Comparison of ENCODE assay signal across 9 mouse cellular contexts in genomic region chr1:157439973-157440641, GRCm38 (mm10). TPM values are rescaled to one million over a fixed set of nuclear protein-coding genes. Genes with fewer than 3 reads are reported as not detected.
DNase-seq lines count a peak whose midpoint lies in the region; ATAC-seq and TF ChIP-seq lines count a peak whose summit lies in the region.
"Had no signal": no experiment of that assay in that cellular context is flagged by ENCODE, and none has a peak within 500 bp of the region (broad histone marks: within the 10 kb centered on the region; RNA-seq: fewer than 3 reads in every experiment).

No protein-coding gene starts in this region.

- no peak overlapping the region for H3K27ac ChIP-seq in ES-E14 (ENCODE audit: insufficient read depth, low read depth, low read length, poor library complexity, severe bottlenecking)
- peak overlapping the region; percentile 74 for H3K27ac ChIP-seq in forebrain, embryonic 15.5 days (replicated peaks)
- peak overlapping the region; percentile 81 for H3K27ac ChIP-seq in midbrain, embryonic 12.5 days (replicated peaks)

- 3% methylated on average over 14 of the region's 14 CpGs for WGBS in forebrain, embryonic 15.5 days
- under 1% methylated on average over 14 of the region's 14 CpGs for WGBS in midbrain, embryonic 12.5 days

- no peaks in the 10 kb centered on the region for H3K27me3 ChIP-seq in forebrain, embryonic 15.5 days
- no peaks in the 10 kb centered on the region for H3K27me3 ChIP-seq in midbrain, embryonic 12.5 days

- H3K4me3 ChIP-seq in ES-E14 (ENCODE audit: insufficient read depth in 1 of 2, low read depth in 1 of 2, low read length in 2 of 2, poor library complexity in 1 of 2, severe bottlenecking in 1 of 2), result peak overlapping the region; percentile 3 to 52; a peak in 2 of 4 replicates
- no peak overlapping the region for H3K4me3 ChIP-seq in forebrain, embryonic 15.5 days
- peak overlapping the region; percentile 21 for H3K4me3 ChIP-seq in midbrain, embryonic 12.5 days

- peak; percentile 74 for ATAC-seq in forebrain, embryonic 15.5 days (replicated peaks)
- peak; percentile 93 for ATAC-seq in midbrain, embryonic 12.5 days (ENCODE audit: low FRiP score, low read depth)

- peak; percentile 90 for DNase-seq in heart, adult 11 months
- no peak for DNase-seq in heart, postnatal 10 days
- no peak for DNase-seq in ES-E14 (ENCODE audit: low read depth, low spot score)
- no peak for DNase-seq in frontal cortex, adult 2 months (ENCODE audit: extremely low spot score in 1 of 2, low spot score in 1 of 2)
- DNase-seq in gastrocnemius, postnatal 25 days, result no peak
- DNase-seq in natural killer cell, adult 2 months (ENCODE audit: low spot score in 2 of 2), result no peak
- DNase-seq: kidney, adult 11 months had no signal

- 0 out of 2 replicates have a peak overlapping the region, but pooled peaks have one; percentile 15 for H3K9ac ChIP-seq in ES-E14 (ENCODE audit: insufficient read depth, low read depth, low read length, poor library complexity, severe bottlenecking)
- H3K9ac ChIP-seq in forebrain, embryonic 15.5 days (replicated peaks), result no peak overlapping the region
- H3K9ac ChIP-seq in midbrain, embryonic 12.5 days (replicated peaks), result no peak overlapping the region

- in situ Hi-C loops in ES-E14 (cut with MboI; ENCODE audit: low sequenced_read_pairs in 2 of 2, unreplicated experiment in 2 of 2), result no loop called here

- no peaks in the 10 kb centered on the region for H3K36me3 ChIP-seq in ES-E14 (ENCODE audit: control insufficient read depth, insufficient read depth, low read length, poor library complexity, severe bottlenecking)
- no peaks in the 10 kb centered on the region for H3K36me3 ChIP-seq in forebrain, embryonic 15.5 days
- H3K36me3 ChIP-seq in midbrain, embryonic 12.5 days, result no peaks in the 10 kb centered on the region

- peaks cover 11 to 16% of the 10 kb centered on the region in 2 experiments; a peak in 3 of 4 replicates for H3K4me1 ChIP-seq in ES-E14 (ENCODE audit: control insufficient read depth in 2 of 2, insufficient read depth in 2 of 2, low read length in 2 of 2, poor library complexity in 1 of 2)
- H3K4me1 ChIP-seq in forebrain, embryonic 15.5 days, result peaks cover 42% of the 10 kb centered on the region
- H3K4me1 ChIP-seq in midbrain, embryonic 12.5 days, result peaks cover 51% of the 10 kb centered on the region

- no peaks in the 10 kb centered on the region for H3K9me3 ChIP-seq in ES-E14 (ENCODE audit: control insufficient read depth, insufficient read depth, low read depth, low read length)
- H3K9me3 ChIP-seq in forebrain, embryonic 15.5 days, result no peaks in the 10 kb centered on the region
- no peaks in the 10 kb centered on the region for H3K9me3 ChIP-seq in midbrain, embryonic 12.5 days

- peak overlapping the region; percentile 25; the same call in 1 of the 2 replicates for H3K4me2 ChIP-seq in forebrain, embryonic 15.5 days (replicated peaks)
- peak overlapping the region; percentile 47 for H3K4me2 ChIP-seq in midbrain, embryonic 12.5 days (replicated peaks)

- intact Hi-C loops in heart, postnatal 10 days (cut with DNase I), result no loop called here

TF ChIP-seq in ES-E14, 5 proteins besides CTCF, POLR2A, EP300 and RAD21:
- no peak for TF ChIP-seq ZC3H11A (IDR thresholded peaks at IDR 0.05; ENCODE audit: borderline replicate concordance, low read depth, low read length)

RNA-seq across cellular contexts. Expression of gene Cryzl2, which starts 18.3 kb away (rescaled TPM):
- total RNA-seq in heart, postnatal 10 days (2021), result 10 to 100 TPM; 15.4 to 17.4 TPM
- 4.5 and 6.9 TPM in 2 replicates for total RNA-seq in ES-E14 (2012; rRNA removed)
- 5.2 and 6.4 TPM in 2 replicates for polyA plus RNA-seq in forebrain, embryonic 15.5 days (2015; fragmentation: Nextera tagmentation; extraction: Ambion mirVana)
- 7.5 and 8.2 TPM in 2 replicates for polyA plus RNA-seq in midbrain, embryonic 12.5 days (2016; fragmentation: Nextera tagmentation; extraction: Ambion mirVana)
- polyA plus RNA-seq in frontal cortex, adult 2 months (2012; rRNA removed), result 14.8 and 16.0 TPM in 2 replicates
- total RNA-seq in gastrocnemius, postnatal 25 days (2021), result 1 to 10 TPM; 1.2 to 1.4 TPM

RNA-seq across cellular contexts. Expression of gene Rasal2, which starts 27.7 kb away (rescaled TPM):
- total RNA-seq in heart, postnatal 10 days (2021), result 10 to 100 TPM; 33.3 to 34.2 TPM
- total RNA-seq in ES-E14 (2012; rRNA removed), result 8.1 and 11.9 TPM in 2 replicates
- 36.6 and 37.8 TPM in 2 replicates for polyA plus RNA-seq in forebrain, embryonic 15.5 days (2015; fragmentation: Nextera tagmentation; extraction: Ambion mirVana)
- polyA plus RNA-seq in midbrain, embryonic 12.5 days (2016; fragmentation: Nextera tagmentation; extraction: Ambion mirVana), result 36.4 and 43.7 TPM in 2 replicates
- polyA plus RNA-seq in frontal cortex, adult 2 months (2012; rRNA removed), result 26.5 and 27.2 TPM in 2 replicates
- total RNA-seq in gastrocnemius, postnatal 25 days (2021), result 1 to 10 TPM; 8.6 TPM
